Mouse (Mus musculus) hindbrain, embryonic 10.5 days (tissue): ENCODE results near the gene Tgfb2. TPM values are rescaled to one million over a fixed set of nuclear protein-coding genes. Genes with fewer than 3 reads are reported as not detected.
A peak's percentile ranks its signal among the peaks of the same experiment; 100 is the strongest.

Experiments
- DNase-seq: peaks from one replicate; pipeline ENCODE4 v3.0.0-alpha.2; 2017; ENCODE audit warnings: low spot score
- H3K27ac ChIP-seq: fragments of 300-500 bp; sonication (generic); 2 replicates; pipeline ENCODE4 v1.5.1; 2016; ENCODE audit warnings: mild to moderate bottlenecking, moderate library complexity
- H3K27me3 ChIP-seq: fragments of 300-500 bp; sonication (generic); 2 replicates; pipeline ENCODE4 v1.6.1; 2016; ENCODE audit warnings: mild to moderate bottlenecking; ENCODE audit not compliant: poor library complexity, insufficient read depth, severe bottlenecking
- H3K36me3 ChIP-seq: fragments of 300-500 bp; sonication (generic); 2 replicates; pipeline ENCODE4 v1.6.1; 2016; ENCODE audit warnings: mild to moderate bottlenecking, moderate library complexity
- H3K4me1 ChIP-seq: fragments of 300-500 bp; sonication (generic); replicated peaks from 2 replicates; pipeline ENCODE4 v1.6.1; 2016; ENCODE audit warnings: mild to moderate bottlenecking
- H3K4me3 ChIP-seq: fragments of 300-500 bp; sonication (generic); 2 replicates; pipeline ENCODE4 v1.5.1; 2016; ENCODE audit warnings: mild to moderate bottlenecking, moderate library complexity
- H3K9me3 ChIP-seq: fragments of 300-500 bp; sonication (generic); 2 replicates; pipeline ENCODE4 v1.6.1; 2016; ENCODE audit warnings: mild to moderate bottlenecking, moderate library complexity
- WGBS: fragments of 180-500 bp; shearing (Covaris S2); methylation state at CpG from one replicate; pipeline ENCODE4 v1.1.7; 2016; 5-methylcytosine and 5-hydroxymethylcytosine counted together
- polyA plus RNA-seq: library from polyadenylated mRNA; unstranded; fragments of >200 nt; fragmentation: Nextera tagmentation; extraction: Ambion mirVana; gene quantifications from 2 replicates; pipeline ENCODE4 v1.2.1, GENCODE M21; 2016

The Tgfb2 gene
- polyA plus RNA-seq, 1 experiment from 2014 or later: 16.1 TPM

DNA sequence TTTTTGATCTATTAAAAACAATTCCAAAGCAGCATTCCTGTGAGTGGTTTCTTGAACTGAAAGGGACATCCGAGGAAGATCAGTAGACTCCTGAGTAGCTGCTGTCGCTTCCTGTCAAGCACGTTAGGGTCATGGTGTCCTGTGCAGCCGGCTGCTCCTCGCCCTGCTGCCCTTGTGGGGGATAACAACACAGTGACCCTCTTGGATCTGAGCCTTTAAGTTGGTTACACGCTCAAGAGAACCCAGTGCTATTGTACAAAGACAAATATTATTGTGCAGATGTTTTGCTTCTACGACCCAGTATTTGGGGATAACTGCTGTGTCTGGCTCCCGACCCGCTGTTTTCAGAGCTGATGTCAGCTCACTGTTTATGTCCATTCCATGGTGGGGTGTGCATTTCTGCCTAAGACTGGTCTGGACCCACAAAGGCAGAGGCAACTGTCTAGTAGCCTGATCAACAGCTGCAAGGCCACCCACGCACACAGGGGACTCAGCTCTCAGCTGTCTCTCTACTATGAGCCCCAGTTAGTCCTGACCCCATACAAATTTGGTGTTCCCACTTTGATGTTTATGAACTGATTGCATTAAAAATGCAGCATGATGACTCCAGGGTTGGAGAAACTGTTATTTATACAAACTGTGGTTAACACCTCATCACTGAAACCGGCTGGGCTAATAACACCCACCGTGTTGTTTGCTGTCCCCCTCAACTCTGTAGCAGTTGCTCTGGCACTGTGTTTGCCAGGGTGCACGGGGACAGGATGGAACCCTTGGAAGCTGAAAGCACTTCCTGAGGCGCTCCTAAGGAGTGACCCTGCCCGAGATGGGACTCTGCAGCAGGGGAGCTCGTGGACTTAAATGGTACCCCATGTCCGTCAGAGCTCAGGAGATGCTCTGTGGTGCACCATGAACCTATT is 9.4 kb upstream of the Tgfb2 start:
- DNase-seq: no peak
- 86% methylated on average over 17 of the region's 17 CpGs for whole genome bisulfite sequencing
- Histone ChIP-seq H3K27me3 (no peaks in the 10 kb centered on the region), H3K27ac (no peak overlapping the region), H3K36me3 (peaks cover 36% of the 10 kb centered on the region), H3K9me3 (no peaks in the 10 kb centered on the region), H3K4me3 (no peak overlapping the region), H3K4me1 (no peaks in the 10 kb centered on the region)

DNA sequence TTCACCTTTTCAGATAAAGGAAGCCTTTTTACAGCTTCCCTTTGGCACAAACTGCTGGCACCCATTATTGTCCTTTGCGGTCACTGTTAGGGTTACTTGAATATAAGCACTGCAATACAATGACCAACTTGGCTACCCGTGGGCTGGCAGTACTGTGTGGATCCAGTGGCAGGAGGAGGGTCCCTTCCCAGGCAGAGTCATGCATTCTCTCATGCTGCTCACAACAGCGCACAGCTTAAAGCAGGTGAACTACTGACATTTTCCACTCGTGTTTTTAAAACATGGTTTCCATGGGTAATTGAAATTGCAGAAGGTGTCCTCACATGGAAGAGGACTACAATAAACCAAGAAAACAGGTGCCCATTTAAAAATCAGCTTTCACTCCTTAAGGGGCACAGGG is 8.4 kb upstream of the Tgfb2 start:
- no peak for DNase-seq
- H3K27me3 ChIP-seq: no peaks in the 10 kb centered on the region
- 86% methylated on average over 4 of the region's 4 CpGs for whole genome bisulfite sequencing
- H3K27ac ChIP-seq: no peak overlapping the region
- no peaks in the 10 kb centered on the region for H3K9me3 ChIP-seq
- no peak overlapping the region for H3K4me3 ChIP-seq
- no peaks in the 10 kb centered on the region for H3K4me1 ChIP-seq
- peaks cover 26% of the 10 kb centered on the region for H3K36me3 ChIP-seq

DNA sequence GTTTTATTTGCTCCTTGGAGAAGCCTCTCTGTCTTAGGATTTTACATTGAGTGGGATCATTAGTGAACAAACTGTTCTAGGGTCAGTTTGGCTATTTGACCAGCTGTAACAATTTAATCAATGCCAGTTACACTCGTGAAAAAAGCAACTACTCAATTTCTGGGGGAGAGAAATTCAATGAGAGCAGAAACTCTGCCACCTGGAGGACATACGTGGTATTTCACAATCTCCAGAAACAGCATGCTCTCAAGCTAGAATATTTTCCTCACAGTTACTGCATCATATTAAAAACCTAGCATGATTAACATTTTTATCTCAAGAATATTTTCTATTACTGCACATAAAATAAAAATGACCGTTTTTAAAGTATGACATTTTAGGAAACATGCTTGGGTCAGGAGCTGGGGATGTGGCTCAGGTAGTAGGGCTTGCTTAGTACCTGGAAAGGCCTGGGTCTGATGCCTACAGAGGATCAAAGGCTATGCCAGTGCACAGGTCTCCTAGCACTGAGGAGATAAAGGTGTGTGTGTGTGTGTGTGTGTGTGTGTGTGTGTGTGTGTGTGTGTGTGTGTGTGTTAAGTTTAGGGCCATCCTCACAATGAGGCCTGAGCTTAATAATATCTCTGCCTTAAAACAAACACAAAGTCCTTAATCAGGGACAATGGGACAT is 7.1 kb upstream of the Tgfb2 start:
- no peak overlapping the region for H3K27ac ChIP-seq
- DNase-seq: peak; percentile 28
- peaks cover 20% of the 10 kb centered on the region for H3K36me3 ChIP-seq
- no peaks in the 10 kb centered on the region for H3K4me1 ChIP-seq
- H3K4me3 ChIP-seq: no peak overlapping the region
- no peaks in the 10 kb centered on the region for H3K27me3 ChIP-seq
- 7% methylated on average over 3 of the region's 3 CpGs for WGBS
- no peaks in the 10 kb centered on the region for H3K9me3 ChIP-seq

DNA sequence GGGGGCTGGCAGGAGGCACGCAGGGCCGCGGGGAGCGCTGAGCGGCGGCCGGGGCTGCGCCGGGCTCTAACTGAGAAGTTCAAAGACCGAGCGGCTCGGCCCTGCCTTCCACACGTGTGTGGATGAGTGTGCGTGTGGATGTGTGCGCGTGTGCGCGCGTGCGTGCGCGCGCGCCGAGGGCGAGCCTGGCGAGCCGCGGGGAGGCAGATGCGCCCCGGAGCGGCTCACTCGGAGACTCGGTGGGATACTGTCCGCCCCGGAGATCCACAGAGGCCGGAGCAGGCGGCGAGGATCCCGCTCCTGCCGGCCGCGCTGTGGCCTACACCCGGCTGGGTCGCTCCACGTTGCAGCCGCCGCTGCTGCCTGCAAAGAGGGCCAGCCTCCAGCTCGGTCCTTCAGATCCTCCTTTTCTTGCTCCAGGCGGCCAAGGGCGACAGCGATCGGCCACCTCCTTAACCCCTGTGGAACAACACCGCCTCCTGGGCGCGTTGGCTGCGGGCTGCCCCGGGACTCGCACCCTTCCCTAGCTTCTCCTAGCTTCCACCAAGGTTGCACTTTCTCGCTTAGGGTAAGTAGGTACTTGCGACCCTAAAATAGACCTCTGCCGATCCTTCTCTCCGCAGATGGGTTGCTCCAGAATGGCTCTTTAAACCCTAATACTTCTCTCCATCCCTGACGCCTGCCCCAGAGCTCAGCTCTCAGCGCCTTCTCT is 430 bp downstream of the Tgfb2 start:
- under 1% methylated on average over 65 of the region's 65 CpGs for WGBS
- peak overlapping the region; percentile 89 for H3K27ac ChIP-seq
- H3K4me3 ChIP-seq: peak overlapping the region; percentile 72
- peaks cover 26% of the 10 kb centered on the region for H3K4me1 ChIP-seq
- peak; percentile 75 for DNase-seq
- peaks cover 46% of the 10 kb centered on the region for H3K27me3 ChIP-seq
- no peaks in the 10 kb centered on the region for H3K36me3 ChIP-seq
- no peaks in the 10 kb centered on the region for H3K9me3 ChIP-seq

DNA sequence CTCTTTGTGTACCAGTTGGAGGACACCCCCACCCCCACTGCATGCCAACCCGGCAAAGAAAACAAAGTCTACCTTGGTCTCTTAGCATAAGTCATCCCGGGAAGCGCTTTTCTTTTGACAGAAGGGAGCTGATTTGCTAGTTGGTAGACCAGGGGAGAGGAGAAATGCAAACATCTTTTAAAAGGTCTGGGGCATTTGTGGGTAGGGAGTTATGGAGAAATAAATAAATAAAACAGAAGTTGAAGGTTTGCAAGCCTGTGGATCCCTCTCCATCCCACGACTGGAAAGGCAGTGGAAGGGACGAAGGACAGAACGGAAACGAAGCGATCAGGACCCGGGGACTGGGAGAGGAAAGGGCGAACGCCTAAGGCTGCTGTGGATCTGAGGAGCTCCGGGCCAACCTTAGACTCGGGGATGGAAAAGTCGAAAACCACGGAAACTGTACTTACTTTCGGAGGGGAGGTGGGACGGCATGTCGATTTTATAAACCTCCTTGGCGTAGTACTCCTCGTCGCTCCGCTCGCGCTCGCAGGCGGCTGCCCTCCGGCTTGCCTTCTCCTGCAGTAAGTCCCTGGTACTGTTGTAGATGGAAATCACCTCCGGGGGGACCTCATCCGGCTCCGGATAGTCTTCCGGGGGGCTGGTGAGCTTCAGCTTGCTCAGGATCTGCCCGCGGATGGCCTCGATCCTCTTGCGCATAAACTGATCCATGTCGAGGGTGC is 1.6 kb downstream of the Tgfb2 start:
- Histone ChIP-seq H3K27ac (peak overlapping the region; percentile 54), H3K36me3 (no peaks in the 10 kb centered on the region), H3K9me3 (no peaks in the 10 kb centered on the region), H3K4me3 (peak overlapping the region; percentile 72), H3K27me3 (peaks cover 46% of the 10 kb centered on the region), H3K4me1 (peaks cover 26% of the 10 kb centered on the region)
- peak; percentile 63 for DNase-seq
- under 1% methylated on average over 36 of the region's 36 CpGs for WGBS

DNA sequence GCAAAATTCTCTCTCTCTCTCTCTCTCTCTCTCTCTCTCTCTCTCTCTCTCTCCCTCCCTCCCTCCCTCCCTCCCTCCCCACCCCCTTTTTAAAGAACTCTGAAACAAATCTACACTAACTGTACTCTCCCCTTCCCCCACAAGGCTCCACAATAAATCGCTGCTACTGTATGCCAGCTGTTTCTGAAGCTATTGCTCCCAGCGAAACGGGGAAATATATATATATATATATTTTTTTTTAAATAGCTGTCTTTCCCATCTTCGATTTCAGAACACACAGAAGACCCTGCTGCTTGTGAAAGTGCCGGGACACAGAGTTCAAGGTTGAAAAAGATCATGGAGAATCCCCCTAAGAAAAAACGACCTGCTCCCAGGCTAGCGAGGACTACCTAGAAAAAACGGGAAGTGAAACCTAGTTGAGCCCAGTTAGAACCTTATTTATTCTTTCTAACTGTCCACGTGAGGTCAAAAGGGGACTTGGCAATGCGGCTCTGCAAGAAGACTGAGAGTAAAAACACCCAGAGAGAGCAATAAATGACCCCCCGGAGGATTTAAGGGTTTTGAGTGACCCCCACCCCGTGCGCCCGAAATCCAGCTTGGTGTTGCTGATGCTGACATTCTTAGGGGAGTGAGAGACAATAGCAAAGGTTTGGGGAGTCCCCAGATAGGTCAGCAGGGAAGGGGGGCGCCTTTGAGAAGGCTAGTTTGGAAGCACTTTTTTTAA is 2.4 kb downstream of the Tgfb2 start:
- peaks cover 46% of the 10 kb centered on the region for H3K27me3 ChIP-seq
- no peaks in the 10 kb centered on the region for H3K36me3 ChIP-seq
- peaks cover 26% of the 10 kb centered on the region for H3K4me1 ChIP-seq
- DNase-seq: peak; percentile 34
- no peaks in the 10 kb centered on the region for H3K9me3 ChIP-seq
- under 1% methylated on average over 15 of the region's 15 CpGs for WGBS
- H3K27ac ChIP-seq: peak overlapping the region; percentile 54
- H3K4me3 ChIP-seq: peak overlapping the region; percentile 72

DNA sequence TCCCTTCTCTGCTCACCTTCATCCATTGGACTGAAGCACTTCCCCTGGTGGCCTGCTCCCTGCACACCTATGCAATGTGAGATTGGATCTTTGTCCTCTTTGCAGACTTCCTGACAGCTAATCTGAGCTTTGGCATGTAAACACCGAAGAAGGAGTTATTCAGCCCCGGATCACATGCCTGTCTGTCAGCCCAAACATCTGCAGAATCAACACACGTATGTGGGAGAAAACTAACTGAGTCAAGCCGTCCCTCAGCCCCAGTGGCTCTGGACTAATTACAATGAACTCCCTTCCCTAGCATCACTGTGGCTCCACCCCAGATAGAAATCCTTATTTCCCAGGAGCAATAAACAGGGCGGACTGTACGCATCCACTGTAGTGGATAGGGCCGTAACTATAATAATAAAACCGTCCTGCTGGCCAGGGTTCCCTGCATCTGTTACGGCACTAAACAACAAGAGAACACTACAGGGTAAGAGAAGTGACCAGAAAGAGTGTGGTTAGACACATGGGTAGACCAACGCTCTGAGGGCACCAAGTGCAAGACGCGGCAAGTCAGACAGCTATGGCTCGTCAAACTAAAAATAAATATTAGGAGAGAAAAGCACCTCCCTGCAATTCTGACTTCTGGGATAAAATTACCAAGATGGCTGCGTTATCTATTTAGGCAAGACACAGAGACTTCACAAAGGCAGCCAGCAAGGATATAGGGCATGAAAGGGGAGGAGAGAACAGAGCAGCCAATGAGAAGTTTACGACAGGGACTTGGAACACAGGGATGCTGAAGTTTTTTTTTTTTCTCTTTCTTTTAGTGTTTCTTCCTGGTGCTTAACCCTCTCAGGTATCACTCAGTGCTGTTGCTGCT is 3.2 kb downstream of the Tgfb2 start:
- DNase-seq: no peak
- Histone ChIP-seq H3K4me3 (peak overlapping the region; percentile 72), H3K27me3 (peaks cover 46% of the 10 kb centered on the region), H3K27ac (no peak overlapping the region), H3K9me3 (no peaks in the 10 kb centered on the region), H3K4me1 (peaks cover 26% of the 10 kb centered on the region), H3K36me3 (no peaks in the 10 kb centered on the region)
- WGBS: 24% methylated on average over 15 of the region's 15 CpGs

DNA sequence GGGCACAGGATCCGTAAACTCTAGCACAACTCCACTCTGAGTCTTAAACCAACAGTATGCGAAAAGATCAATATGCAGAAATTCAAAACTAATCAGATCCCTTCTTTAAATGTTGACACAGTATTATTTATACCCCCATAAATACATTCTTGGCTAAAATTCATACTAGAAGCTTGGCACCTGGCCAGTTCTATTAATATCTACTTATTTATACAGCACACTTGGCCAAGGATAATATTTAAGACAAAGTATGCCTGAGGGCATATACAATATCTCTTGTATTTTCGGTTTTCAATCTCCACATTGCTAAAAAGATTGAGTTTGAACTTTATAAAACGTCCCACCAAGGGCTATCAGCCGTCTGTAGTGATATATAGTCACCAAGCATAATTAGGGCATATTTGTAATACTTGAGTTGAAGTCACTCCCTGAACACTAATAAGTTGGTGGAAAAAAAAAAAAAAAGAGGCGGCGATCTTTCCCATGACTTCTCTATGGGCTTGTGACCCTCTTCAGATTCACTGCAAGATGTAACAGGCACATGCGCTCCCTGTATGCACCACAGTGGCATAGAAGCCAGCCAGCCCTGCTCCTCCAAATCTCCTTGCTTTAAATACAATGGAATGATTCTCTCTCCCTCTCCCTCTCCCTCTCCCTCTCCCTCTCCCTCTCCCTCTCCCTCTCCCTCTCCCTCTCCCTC is 4.4 kb downstream of the Tgfb2 start:
- Histone ChIP-seq H3K27me3 (peaks cover 34% of the 10 kb centered on the region), H3K36me3 (no peaks in the 10 kb centered on the region), H3K4me3 (no peak overlapping the region), H3K27ac (no peak overlapping the region), H3K4me1 (peaks cover 25% of the 10 kb centered on the region), H3K9me3 (no peaks in the 10 kb centered on the region)
- WGBS: 81% methylated on average over 8 of the region's 8 CpGs
- no peak for DNase-seq

DNA sequence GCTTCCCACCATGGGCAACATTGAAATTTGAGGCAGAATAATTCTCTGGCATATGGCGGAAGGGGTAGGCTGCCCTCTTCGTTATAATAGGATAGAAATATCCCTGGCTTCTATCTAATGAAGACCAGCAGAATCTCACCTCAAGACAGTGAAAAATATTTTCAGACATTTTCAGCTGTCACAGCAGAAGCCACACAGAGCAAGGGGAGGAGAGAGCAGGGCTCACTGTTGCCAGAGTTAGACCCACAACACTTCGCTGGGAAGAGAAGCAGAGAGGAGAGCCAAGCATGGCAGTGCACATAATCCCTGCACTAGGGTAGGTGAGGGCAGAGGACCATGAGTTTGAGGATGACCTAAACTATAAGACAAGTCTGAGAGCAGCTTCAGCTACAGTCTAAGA is 5.3 kb downstream of the Tgfb2 start:
- Histone ChIP-seq H3K9me3 (no peaks in the 10 kb centered on the region), H3K4me3 (no peak overlapping the region), H3K36me3 (no peaks in the 10 kb centered on the region), H3K27me3 (peaks cover 25% of the 10 kb centered on the region), H3K4me1 (peaks cover 17% of the 10 kb centered on the region), H3K27ac (no peak overlapping the region)
- 86% methylated on average over 3 of the region's 3 CpGs for WGBS
- DNase-seq: no peak

DNA sequence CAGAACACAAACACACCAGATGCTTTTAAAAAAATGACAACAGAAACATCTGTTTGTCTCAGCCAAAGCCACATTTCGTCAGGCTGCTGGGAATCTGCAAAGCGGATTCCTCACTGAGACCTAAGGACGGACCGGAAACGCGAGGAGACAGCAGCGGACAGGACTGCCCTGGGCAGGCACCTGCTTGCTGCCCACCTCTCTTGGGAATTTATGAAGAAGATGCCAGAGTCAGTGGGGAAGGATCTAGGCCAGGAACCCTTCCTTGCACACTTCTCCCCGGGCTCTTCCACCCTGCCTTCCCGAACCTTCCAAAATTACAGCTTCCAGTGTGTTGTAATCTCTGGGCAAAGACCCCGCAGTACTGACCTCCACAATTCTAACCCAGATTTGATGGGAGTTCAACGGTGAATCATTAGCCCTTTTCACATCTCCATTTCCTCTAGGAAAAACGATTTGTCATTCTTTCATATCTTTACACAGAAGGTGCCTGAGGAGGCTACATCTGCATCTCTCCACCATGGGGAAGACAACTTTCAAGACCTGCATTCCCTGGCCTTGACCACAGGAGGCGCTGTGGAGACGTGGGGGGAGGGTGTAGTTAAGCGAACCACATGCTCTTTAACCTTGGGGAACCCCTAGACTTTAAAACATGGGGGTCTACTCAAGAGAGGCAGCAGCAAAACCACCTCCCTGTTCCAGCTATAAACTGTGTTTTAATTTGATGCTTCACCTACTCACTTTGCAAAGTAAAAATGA is 7.0 kb downstream of the Tgfb2 start:
- WGBS: 78% methylated on average over 15 of the region's 15 CpGs
- Histone ChIP-seq H3K27me3 (peaks cover 17% of the 10 kb centered on the region), H3K27ac (no peak overlapping the region), H3K36me3 (no peaks in the 10 kb centered on the region), H3K4me1 (peaks cover 4% of the 10 kb centered on the region), H3K9me3 (no peaks in the 10 kb centered on the region), H3K4me3 (no peak overlapping the region)
- DNase-seq: no peak
